Mouse (Mus musculus) C2C12 (cell line): ENCODE measurements at regions not wholly inside any gene's neighbourhood (a gene's known extent, or its start where the extent isn't known, plus 50 kb on each side); places are given as distances from the start of the nearest gene placed in this dataset.
"Not testable (repeated sequence)": the region's sequence is repeated elsewhere in the genome, so short reads cannot be mapped to it uniquely, and the experiment has no call there.

Source experiments
- H3K27me3 ChIP-seq: one replicate; pipeline ENCODE4 v1.6.1; 2011; ENCODE audit not compliant: control insufficient read depth, insufficient read depth, insufficient read length
- H3K36me3 ChIP-seq: one replicate; pipeline ENCODE4 v1.6.1; 2011; ENCODE audit not compliant: control insufficient read depth, insufficient read depth
- H3K4me3 ChIP-seq: one replicate; pipeline ENCODE4 v1.5.1; 2011; ENCODE audit warnings: mild to moderate bottlenecking, control low read depth; ENCODE audit not compliant: poor library complexity, insufficient read depth, severe bottlenecking
- H3K79me2 ChIP-seq: one replicate; pipeline ENCODE4 v1.6.1; 2011; ENCODE audit not compliant: control insufficient read depth, insufficient read depth
- H3K79me3 ChIP-seq: one replicate; pipeline ENCODE4 v1.6.1; 2011; ENCODE audit warnings: low read depth, control low read depth
- H3ac ChIP-seq: one replicate; pipeline ENCODE3; 2011; ENCODE audit warnings: low read depth; ENCODE audit not compliant: control insufficient read depth, insufficient read length
- CEBPB ChIP-seq: IDR thresholded peaks from one replicate; pipeline ENCODE4 v1.6.1; 2011; ENCODE audit warnings: low read depth, mild to moderate bottlenecking, control low read depth, moderate library complexity
- CTCF ChIP-seq: IDR thresholded peaks from one replicate; pipeline ENCODE4 v1.5.1; 2011; ENCODE audit not compliant: control insufficient read depth, insufficient read depth, insufficient read length
- FOSL1 ChIP-seq: IDR thresholded peaks from one replicate; pipeline ENCODE4 v1.8.0; 2011; ENCODE audit warnings: mild to moderate bottlenecking, low read length; ENCODE audit not compliant: poor library complexity, insufficient read depth, severe bottlenecking
- MAX ChIP-seq: IDR thresholded peaks from one replicate; pipeline ENCODE4 v1.6.1; 2011; ENCODE audit warnings: mild to moderate bottlenecking, control low read depth
- MYOD1 ChIP-seq: IDR thresholded peaks from one replicate; pipeline ENCODE4 v1.6.1; 2011; ENCODE audit warnings: low read depth; ENCODE audit not compliant: control insufficient read depth, insufficient read length
- MYOG ChIP-seq: IDR thresholded peaks from one replicate; pipeline ENCODE4 v1.6.1; 2011; ENCODE audit not compliant: control insufficient read depth, insufficient read length; ENCODE audit errors: extremely low read depth
- USF1 ChIP-seq: IDR thresholded peaks from one replicate; pipeline ENCODE4 v1.6.1; 2011; ENCODE audit warnings: low read depth, mild to moderate bottlenecking, control low read depth, moderate library complexity

DNA sequence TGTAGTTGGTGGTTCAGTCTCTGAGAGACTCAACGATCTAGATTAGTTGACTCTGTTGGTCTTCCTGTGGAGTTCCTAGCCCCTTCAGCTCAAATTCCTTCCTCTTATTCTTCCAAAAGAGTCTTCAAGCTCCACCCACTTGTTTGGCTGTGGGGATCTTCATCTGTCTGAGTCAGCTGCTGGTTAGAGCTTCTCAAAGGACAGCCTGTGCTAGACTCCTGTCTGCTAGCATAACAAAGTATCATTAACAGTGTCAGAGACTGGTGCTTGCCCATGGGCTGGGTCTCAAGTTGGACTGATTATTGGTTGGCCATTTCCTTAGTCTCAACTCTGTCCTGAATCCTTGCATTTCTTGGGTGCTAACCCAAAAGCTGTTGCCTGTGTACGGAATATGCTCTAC, 429.7 kb upstream of the Dab2 start:
- TF ChIP-seq MYOG = no peak
- TF ChIP-seq CTCF = no peak
- TF ChIP-seq MYOD1 = no peak
- no peak for TF ChIP-seq CEBPB
- no peak for TF ChIP-seq MAX
- no peak for TF ChIP-seq USF1
- TF ChIP-seq FOSL1 = no peak
- Histone ChIP-seq H3K36me3 (no peaks in the 10 kb centered on the region), H3ac (no peak overlapping the region), H3K27me3 (no peaks in the 10 kb centered on the region), H3K4me3 (no peak overlapping the region), H3K79me2 (no peaks in the 10 kb centered on the region), H3K79me3 (no peaks in the 10 kb centered on the region)

DNA sequence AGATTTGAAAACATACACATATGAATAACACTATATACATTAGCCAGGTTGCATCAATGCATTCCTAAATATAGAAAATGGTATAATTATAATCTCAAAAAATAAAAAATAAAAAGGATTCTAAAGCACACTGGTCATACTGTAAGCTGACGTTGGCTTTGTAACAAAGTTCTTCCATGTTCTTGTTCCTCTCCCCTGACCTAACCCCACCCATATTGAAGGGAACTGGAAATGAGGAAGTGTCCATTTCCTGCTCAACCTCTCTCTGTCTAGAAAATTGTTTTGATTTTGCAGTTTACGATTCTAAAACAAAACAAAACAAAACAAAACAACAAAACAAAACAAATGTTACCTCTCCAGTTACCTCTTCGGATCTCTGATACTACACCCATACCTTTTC, 427.5 kb upstream of the Dab2 start:
- Histone ChIP-seq H3K36me3 (no peaks in the 10 kb centered on the region), H3K79me3 (no peaks in the 10 kb centered on the region), H3K27me3 (no peaks in the 10 kb centered on the region), H3ac (no peak overlapping the region), H3K79me2 (no peaks in the 10 kb centered on the region), H3K4me3 (no peak overlapping the region)
- TF ChIP-seq MYOD1 (no peak), USF1 (no peak), MAX (no peak), CTCF (no peak), CEBPB (no peak), MYOG (no peak), FOSL1 (no peak)

DNA sequence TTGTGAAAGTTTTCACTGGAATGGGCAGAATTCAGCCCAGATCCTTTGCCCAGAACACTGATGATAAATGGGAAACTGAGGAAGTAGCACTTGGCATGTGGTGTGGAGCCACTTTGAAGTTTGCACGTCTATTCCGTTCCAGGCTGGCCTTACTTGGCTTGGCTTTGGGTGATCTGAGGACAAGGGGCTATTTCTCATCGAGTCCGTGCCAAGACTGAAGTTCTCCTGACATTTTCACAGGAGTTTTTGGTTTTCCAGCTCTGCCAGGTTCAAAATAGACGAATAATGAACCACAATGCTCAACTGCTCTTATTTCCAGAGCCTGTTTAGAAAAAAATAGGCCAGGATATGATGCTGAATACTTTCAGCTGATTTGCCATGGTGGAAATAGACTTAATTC, 421.8 kb upstream of the Dab2 start:
- no peak for TF ChIP-seq MAX
- no peaks in the 10 kb centered on the region for H3K36me3 ChIP-seq
- no peaks in the 10 kb centered on the region for H3K79me3 ChIP-seq
- H3K4me3 ChIP-seq = no peak overlapping the region
- H3ac ChIP-seq = no peak overlapping the region
- no peaks in the 10 kb centered on the region for H3K27me3 ChIP-seq
- H3K79me2 ChIP-seq = no peaks in the 10 kb centered on the region

DNA sequence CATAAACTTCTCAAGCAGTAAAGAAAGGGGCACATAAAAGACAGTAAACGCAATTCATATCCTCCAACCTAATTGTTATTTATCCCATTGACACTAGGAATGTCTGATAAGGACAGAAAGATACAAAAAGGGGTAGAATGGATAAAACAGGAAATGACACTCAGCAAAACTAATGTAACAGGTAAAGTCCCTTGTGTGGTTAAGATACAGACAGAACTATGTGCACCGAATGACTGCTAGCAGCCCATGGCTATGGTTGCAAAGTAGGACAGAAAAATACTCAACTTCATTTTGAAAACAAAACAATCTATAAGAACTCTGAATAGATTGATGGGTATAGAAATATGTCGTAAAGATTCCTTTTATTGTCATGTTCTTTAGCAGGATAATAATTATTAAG, 408.4 kb upstream of the Dab2 start:
- Histone ChIP-seq H3K4me3 (no peak overlapping the region), H3K36me3 (no peaks in the 10 kb centered on the region), H3K79me2 (no peaks in the 10 kb centered on the region), H3ac (no peak overlapping the region), H3K79me3 (no peaks in the 10 kb centered on the region), H3K27me3 (no peaks in the 10 kb centered on the region)
- no peak for TF ChIP-seq FOSL1
- TF ChIP-seq MYOD1 = no peak
- TF ChIP-seq USF1 = no peak

DNA sequence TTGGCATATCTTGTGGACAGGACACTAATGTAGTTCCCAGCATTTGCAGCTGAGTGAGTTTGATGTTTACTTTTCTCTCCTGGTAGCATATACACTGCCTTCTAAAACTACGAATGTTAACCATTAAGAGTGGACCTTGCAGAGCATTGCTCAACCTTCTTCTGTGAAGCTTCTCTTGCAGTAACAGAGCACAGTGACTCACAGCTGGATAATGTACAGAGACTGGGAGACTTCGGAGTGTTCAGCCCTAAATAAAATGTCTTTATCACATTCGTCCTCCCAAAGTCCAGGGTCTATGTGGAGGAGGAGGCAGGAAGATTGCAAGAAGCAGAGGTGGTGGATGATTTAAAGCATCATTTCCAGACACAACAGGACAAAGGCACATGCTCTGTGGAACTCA, 407.6 kb upstream of the Dab2 start:
- Histone ChIP-seq H3K79me3 (no peaks in the 10 kb centered on the region), H3K36me3 (no peaks in the 10 kb centered on the region), H3K27me3 (no peaks in the 10 kb centered on the region), H3K79me2 (no peaks in the 10 kb centered on the region), H3ac (no peak overlapping the region), H3K4me3 (no peak overlapping the region)
- no peak for TF ChIP-seq MAX
- no peak for TF ChIP-seq CTCF
- TF ChIP-seq USF1 = no peak

DNA sequence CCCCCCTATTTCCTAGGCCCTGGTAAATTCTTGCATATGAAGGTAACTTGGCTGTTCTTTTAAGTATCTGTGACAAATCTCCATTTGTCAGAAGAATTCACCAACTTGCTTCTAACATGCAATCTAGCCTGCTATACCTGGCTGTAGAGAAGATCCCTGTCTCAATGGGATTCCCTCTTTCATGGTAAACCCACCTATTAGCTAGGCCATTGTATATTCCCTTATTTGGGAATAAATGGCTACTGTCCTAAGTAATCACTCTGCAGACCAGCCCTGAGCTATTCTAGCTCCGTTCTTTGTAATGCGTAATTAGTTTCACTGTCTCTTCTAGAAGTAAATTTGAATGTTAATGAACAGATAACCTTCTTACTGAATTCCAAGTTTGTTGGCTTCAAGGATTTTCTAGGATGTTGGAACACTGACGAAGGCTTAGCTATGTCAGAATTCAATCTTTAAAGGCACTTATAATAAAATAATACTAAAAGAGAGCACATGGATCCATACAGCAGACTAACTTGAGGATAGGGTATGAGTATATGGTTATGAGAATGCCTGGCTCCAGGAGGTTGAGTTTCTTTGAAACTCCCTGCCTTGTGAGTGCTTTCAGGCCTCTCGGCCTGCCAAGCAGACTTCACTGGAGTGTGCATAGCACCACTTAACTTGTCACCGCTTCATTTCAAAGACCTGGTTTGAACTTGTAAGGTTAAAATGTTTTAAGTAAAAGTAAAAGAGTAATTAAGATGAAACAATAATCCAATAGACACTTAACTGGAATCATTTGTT, 403.7 kb upstream of the Dab2 start:
- not testable (repeated sequence) for H3ac ChIP-seq

DNA sequence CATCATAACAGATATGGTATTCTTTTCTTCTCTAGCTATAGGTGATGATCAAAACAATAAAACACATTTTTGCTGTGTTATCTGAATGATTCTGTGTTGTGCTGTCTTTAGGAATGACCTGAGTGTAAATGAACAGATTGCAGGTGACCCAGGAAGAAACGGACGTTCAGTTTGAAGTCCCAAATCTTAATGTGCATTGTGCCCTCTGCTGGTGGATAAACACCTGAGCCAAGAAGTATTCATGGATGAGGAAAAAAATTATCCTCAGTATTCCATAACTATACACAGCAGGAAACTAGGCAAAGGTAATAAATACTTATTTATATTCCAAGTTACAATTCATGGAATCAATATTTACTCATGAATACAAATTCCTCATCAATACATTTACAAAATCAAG, 384.3 kb upstream of the Dab2 start:
- no peaks in the 10 kb centered on the region for H3K27me3 ChIP-seq
- H3ac ChIP-seq = no peak overlapping the region
- no peak overlapping the region for H3K4me3 ChIP-seq
- H3K36me3 ChIP-seq = no peaks in the 10 kb centered on the region
- TF ChIP-seq USF1 (no peak), MYOG (no peak), FOSL1 (no peak), CTCF (no peak), MAX (no peak)
- no peaks in the 10 kb centered on the region for H3K79me2 ChIP-seq
- H3K79me3 ChIP-seq = no peaks in the 10 kb centered on the region

More for the DNA sequence above, 403.7 kb upstream of the Dab2 start:
- not testable (repeated sequence) for H3K79me3 ChIP-seq, H3K36me3 ChIP-seq, H3K79me2 ChIP-seq, H3K27me3 ChIP-seq, H3K4me3 ChIP-seq
